Mouse (Mus musculus) heart, embryonic 14.5 days (tissue): ENCODE results near the gene Zfp367. TPM values are rescaled to one million over a fixed set of nuclear protein-coding genes. Genes with fewer than 3 reads are reported as not detected.

ENCODE experiments used
- ATAC-seq: fragments of 200-750 bp; cut with Nextera tagmentation; 2 replicates; pipeline ENCODE4 v1.8.0; 2017; ENCODE audit warnings: low read depth, moderate TSS enrichment; ENCODE audit not compliant: insufficient number of reproducible peaks, insufficient read depth, low FRiP score
- H3K27ac ChIP-seq, 2 experiments: fragments of 200-500 bp in 1 of 2; fragments of 300-500 bp in 1 of 2; sonication (generic) in 1 of 2; replicated peaks in 1 of 2; 2 replicates each; pipeline ENCODE4 v1.5.1; 2012 to 2014; ENCODE audit warnings: low read depth in 2 of 2, low read length in 2 of 2, control low read depth in 1 of 2, mild to moderate bottlenecking in 1 of 2, mixed read lengths in 1 of 2; ENCODE audit not compliant: control insufficient read depth in 1 of 2, insufficient read depth in 1 of 2
- H3K27me3 ChIP-seq: fragments of 300-500 bp; sonication (generic); 2 replicates; pipeline ENCODE4 v1.6.1; 2014; ENCODE audit warnings: mild to moderate bottlenecking, low read length, control low read depth; ENCODE audit not compliant: control insufficient read depth, insufficient read depth
- H3K36me3 ChIP-seq: fragments of 300-500 bp; sonication (generic); 2 replicates; pipeline ENCODE4 v1.6.1; 2014; ENCODE audit warnings: mild to moderate bottlenecking, control low read depth, low read length, mixed read lengths; ENCODE audit not compliant: control insufficient read depth, insufficient read depth
- H3K4me1 ChIP-seq, 2 experiments: fragments of 200-500 bp in 1 of 2; fragments of 300-500 bp in 1 of 2; sonication (generic) in 1 of 2; 2 replicates each; pipeline ENCODE4 v1.6.1; 2012 to 2014; ENCODE audit warnings: low read length in 2 of 2, control low read depth in 1 of 2, mixed read lengths in 1 of 2; ENCODE audit not compliant: control insufficient read depth in 2 of 2, insufficient read depth in 2 of 2
- H3K4me2 ChIP-seq: fragments of 300-500 bp; sonication (generic); 2 replicates; pipeline ENCODE4 v1.6.1; 2014; ENCODE audit warnings: mild to moderate bottlenecking, low read length
- H3K4me3 ChIP-seq, 2 experiments: fragments of 200-500 bp in 1 of 2; fragments of 300-500 bp in 1 of 2; sonication (generic) in 1 of 2; 2 replicates each; pipeline ENCODE4 v1.5.1; 2012 to 2014; ENCODE audit warnings: low read length in 2 of 2, mild to moderate bottlenecking in 2 of 2, control low read depth in 1 of 2, low read depth in 1 of 2, moderate library complexity in 1 of 2; ENCODE audit not compliant: control insufficient read depth in 1 of 2, insufficient read depth in 1 of 2
- H3K9ac ChIP-seq: fragments of 300-500 bp; sonication (generic); 2 replicates; pipeline ENCODE4 v1.6.1; 2014; ENCODE audit warnings: mild to moderate bottlenecking, low read length
- H3K9me3 ChIP-seq: fragments of 300-500 bp; sonication (generic); 2 replicates; pipeline ENCODE4 v1.6.1; 2016; ENCODE audit warnings: low read length, control low read depth; ENCODE audit not compliant: control insufficient read depth
- WGBS: fragments of 180-500 bp; shearing (Covaris S2); extraction: QIAGEN DNeasy Blood & Tissue Kit; methylation state at CpG from one replicate; pipeline ENCODE4 v1.1.7; 2014; 5-methylcytosine and 5-hydroxymethylcytosine counted together
- polyA plus RNA-seq: library from polyadenylated mRNA; unstranded; fragments of >200 nt; fragmentation: Nextera tagmentation; extraction: Ambion mirVana; gene quantifications from 2 replicates; pipeline ENCODE4 v1.2.1, GENCODE M21; 2014

The Zfp367 gene
- polyA plus RNA-seq, 1 experiment from 2014 or later, result 28.1 TPM

DNA sequence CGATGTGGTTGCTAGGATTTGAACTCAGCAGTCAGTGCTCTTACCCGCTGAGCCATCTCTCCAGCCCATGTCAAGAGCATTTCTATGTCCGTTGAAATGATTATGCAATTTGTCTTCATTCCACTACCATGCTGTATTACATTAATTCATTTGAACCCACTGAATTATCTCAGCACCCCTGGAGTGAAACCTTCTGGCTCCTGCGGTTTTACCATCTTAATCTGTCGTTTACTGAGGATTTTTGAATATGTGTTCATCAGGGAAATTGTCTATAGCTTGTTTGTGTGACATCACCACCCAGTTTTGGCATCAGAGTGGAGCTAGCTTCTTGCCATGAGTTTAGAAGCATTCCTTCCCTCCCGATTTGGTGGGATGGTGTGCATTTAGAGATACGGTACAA lies 62.0 kb downstream of the Zfp367 start:
- Histone ChIP-seq H3K4me1 (0 out of 4 replicates have a peak, but pooled peaks cover 0 to 2% of the 10 kb centered on the region in 2 experiments), H3K9ac (no peak overlapping the region), H3K9me3 (no peaks in the 10 kb centered on the region), H3K27ac (no peak overlapping the region), H3K27me3 (no peaks in the 10 kb centered on the region), H3K4me2 (no peak overlapping the region), H3K36me3 (no peaks in the 10 kb centered on the region), H3K4me3 (no peak overlapping the region)
- ATAC-seq, result no peak
- WGBS, result 81% methylated on average over 7 of the region's 7 CpGs

DNA sequence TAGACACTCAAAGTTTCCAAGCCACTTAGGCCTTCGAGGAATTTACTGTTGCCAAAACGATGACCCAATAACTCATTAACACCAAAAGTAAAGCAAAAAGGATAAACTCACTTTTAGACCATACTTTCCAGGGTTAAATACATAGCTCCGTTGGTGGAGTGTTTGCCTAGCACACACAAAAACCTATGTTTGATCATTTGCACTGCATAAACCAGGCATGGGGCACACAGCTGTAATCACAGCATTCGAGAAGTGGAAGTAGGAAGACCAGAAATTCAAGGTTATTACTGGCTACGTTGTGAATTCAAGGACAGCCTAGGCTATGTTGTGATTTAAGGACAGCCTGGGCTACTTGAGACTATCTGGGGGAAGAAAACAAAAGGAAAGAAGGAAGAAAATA lies 62.7 kb downstream of the Zfp367 start:
- Histone ChIP-seq H3K4me1 (0 out of 4 replicates have a peak, but pooled peaks cover 0 to 2% of the 10 kb centered on the region in 2 experiments), H3K4me3 (no peak overlapping the region), H3K4me2 (no peak overlapping the region), H3K36me3 (no peaks in the 10 kb centered on the region), H3K27me3 (no peaks in the 10 kb centered on the region), H3K27ac (no peak overlapping the region), H3K9me3 (no peaks in the 10 kb centered on the region), H3K9ac (no peak overlapping the region)
- WGBS, result 82% methylated on average over 5 of the region's 5 CpGs
- no peak for ATAC-seq

DNA sequence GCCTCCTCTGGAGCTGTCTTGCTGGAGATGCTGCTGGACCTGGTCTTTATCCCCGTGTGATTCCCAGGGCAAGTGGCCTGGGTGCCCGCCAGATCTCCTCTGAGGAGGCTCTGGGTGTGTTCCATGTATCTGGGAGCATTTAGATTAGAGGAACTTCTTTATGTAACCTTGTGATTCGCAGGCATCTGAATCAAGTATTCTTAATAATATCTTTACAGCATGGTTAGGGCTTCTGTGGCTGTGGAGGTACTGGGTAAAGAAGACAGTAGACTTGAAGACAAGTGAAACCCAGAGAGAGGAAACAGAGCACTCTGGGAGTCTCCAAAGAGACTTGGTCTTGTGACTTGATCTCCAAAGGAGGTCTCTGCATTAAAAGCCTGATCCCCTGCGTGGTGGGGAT lies 63.9 kb downstream of the Zfp367 start, which contains the start of gene Hsd17b3:
Hsd17b3 (minus strand) TSS at position 101 of the 400 bp plus-strand sequence.
- 73% methylated on average over 4 of the region's 4 CpGs for WGBS
- Histone ChIP-seq H3K9me3 (no peaks in the 10 kb centered on the region), H3K4me2 (no peak within 1 kb of the TSS), H3K36me3 (no peaks in the 10 kb centered on the region), H3K27me3 (no peaks in the 10 kb centered on the region), H3K4me1 (0 out of 4 replicates have a peak, but pooled peaks cover 0 to 2% of the 10 kb centered on the region in 2 experiments), H3K27ac (no peak within 1 kb of the TSS), H3K4me3 (no peak within 1 kb of the TSS), H3K9ac (no peak within 1 kb of the TSS)
- ATAC-seq, result no peak

GRCm38 (mm10) chr13:64088057-64088456 lies 64.9 kb downstream of the Zfp367 start:
- H3K4me2 ChIP-seq, result no peak overlapping the region
- 0 out of 4 replicates have a peak, but pooled peaks cover 0 to 2% of the 10 kb centered on the region in 2 experiments for H3K4me1 ChIP-seq
- no peaks in the 10 kb centered on the region for H3K36me3 ChIP-seq
- no peak for ATAC-seq
- H3K4me3 ChIP-seq, result no peak overlapping the region
- 51% methylated on average over 7 of the region's 7 CpGs for WGBS
- no peak overlapping the region for H3K9ac ChIP-seq
- no peak overlapping the region for H3K27ac ChIP-seq
- H3K27me3 ChIP-seq, result no peaks in the 10 kb centered on the region
- H3K9me3 ChIP-seq, result no peaks in the 10 kb centered on the region

DNA sequence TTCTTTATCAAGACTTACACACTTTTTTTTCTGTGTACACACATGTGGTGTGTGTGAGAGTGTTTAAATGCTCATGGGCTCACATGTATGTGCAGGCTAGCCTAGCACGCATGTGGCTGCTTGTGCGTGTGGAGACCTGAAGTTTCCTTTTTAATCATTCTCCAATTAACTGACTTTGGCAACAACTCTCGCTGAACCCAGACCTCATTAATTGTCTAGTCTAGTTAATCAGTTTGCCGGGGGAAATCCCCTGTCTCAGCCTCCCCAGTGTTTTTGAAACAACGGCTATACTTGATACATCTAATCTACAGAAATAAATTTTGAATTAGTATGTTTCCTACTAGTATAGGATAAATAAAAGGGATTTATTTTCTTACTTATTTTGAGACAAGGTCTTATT lies 67.0 kb downstream of the Zfp367 start:
- Histone ChIP-seq H3K9ac (no peak overlapping the region), H3K27me3 (no peaks in the 10 kb centered on the region), H3K9me3 (no peaks in the 10 kb centered on the region), H3K4me1 (peaks cover 10 to 11% of the 10 kb centered on the region in 2 experiments), H3K4me2 (no peak overlapping the region), H3K27ac (no peak overlapping the region), H3K36me3 (no peaks in the 10 kb centered on the region), H3K4me3 (no peak overlapping the region)
- WGBS, result 87% methylated on average over 5 of the region's 5 CpGs
- ATAC-seq, result no peak

DNA sequence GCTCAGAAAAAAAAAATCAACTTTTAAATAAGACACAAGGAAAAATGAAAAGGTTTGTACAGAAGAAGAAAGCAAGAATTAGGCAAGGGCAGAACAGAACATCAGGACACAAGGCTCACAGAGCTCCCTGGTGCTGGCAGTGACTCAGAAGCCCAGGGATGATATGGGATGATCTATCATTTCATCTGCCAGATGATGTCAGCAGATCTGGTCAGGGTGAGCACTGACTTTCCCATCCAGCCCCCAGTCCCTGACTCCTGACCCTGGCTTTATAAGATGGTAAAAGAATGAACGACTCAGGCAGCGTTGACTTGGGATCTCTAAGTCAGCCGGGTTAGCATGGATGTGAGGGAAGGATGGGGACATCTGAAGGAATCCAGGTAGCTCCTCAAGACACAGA lies 69.7 kb downstream of the Zfp367 start:
- WGBS, result 74% methylated on average over 3 of the region's 3 CpGs
- peaks cover 10 to 12% of the 10 kb centered on the region in 2 experiments for H3K4me1 ChIP-seq
- H3K4me3 ChIP-seq, result no peak overlapping the region
- H3K36me3 ChIP-seq, result no peaks in the 10 kb centered on the region
- no peaks in the 10 kb centered on the region for H3K27me3 ChIP-seq
- no peak for ATAC-seq
- no peaks in the 10 kb centered on the region for H3K9me3 ChIP-seq
- H3K9ac ChIP-seq, result no peak overlapping the region
- H3K27ac ChIP-seq, result no peak overlapping the region
- no peak overlapping the region for H3K4me2 ChIP-seq

Other genes starting within 250 kb of the Zfp367 start
- gene Hsd17b3, start 64.0 kb downstream of the Zfp367 start, polyA plus RNA-seq, result not detected in 2 replicates
- 6.1 and 7.7 TPM in 2 replicates for gene Slc35d2, start 23.8 kb downstream of the Zfp367 start, polyA plus RNA-seq
- gene Habp4, start 8.6 kb upstream of the Zfp367 start, polyA plus RNA-seq, result 70.9 and 72.4 TPM in 2 replicates
- 15.7 and 21.0 TPM in 2 replicates for gene Cdc14b, start 122.1 kb upstream of the Zfp367 start, polyA plus RNA-seq
- 72.1 and 78.3 TPM in 2 replicates for gene Aaed1, start 159.5 kb upstream of the Zfp367 start, polyA plus RNA-seq
- 284 and 288 TPM in 2 replicates for gene Ctsl, start 217.7 kb upstream of the Zfp367 start, polyA plus RNA-seq